Mouse (Mus musculus): Measurements from ENCODE around the gene Nme4.
A peak's percentile ranks its signal among the peaks of the same experiment; 100 is the strongest.
"Not testable (repeated sequence)": the region's sequence is repeated elsewhere in the genome, so short reads cannot be mapped to it uniquely, and the experiment has no call there.

Nme4 gene

GRCm38 (mm10) chr17:26114061-26114460 is 18.7 kb upstream of the Nme4 start:
- no peak for DNase-seq (ENCODE audit: low spot score in 2 of 2)

DNA sequence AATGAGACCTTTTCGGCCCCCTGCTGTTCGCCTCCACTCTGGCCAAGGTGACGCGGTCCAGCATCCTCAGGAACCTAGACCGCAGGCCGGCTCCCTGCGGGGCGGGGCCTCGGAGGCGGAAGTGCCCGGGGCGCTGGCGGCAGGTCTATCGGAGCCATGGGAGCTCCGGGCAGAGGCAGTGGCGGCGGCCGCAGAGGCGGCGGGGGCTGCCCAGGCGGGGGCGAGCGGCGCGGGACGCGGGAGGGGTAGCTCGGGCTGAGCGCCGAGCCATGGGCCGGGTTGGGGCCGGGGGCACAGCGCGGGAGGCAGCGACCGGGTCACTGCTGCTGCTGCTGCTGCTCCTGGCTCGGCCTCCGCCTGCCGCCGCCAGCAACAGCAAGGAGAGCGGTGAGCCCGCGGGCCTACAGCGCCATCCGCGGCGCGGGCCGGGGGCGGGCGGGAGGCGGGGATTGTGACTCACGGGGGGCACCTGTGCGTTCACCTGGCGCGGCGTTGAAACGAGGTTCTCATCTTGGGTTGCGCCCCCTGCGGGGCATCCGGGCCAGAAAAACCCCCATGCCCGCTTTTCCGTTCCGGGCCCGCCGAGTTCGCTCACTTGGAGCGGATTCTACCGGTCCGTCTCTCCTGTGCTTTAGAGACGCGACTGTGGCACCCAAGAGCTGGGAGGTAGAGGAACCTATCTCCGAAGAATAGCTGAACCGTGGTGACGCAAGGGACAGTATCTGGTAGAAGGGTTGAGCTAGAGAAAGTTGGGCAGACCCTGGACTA is 18.0 kb upstream of the Nme4 start, which contains the start of gene Tmem8:
Tmem8 (plus strand) TSS at position 119 of the 768 bp plus-strand sequence.
- peak; percentile 48 to 52 for DNase-seq (ENCODE audit: low spot score in 2 of 2)

GRCm38 (mm10) chr17:26112751-26113150 is 17.3 kb upstream of the Nme4 start:
- DNase-seq (ENCODE audit: low spot score in 2 of 2) = no peak

DNA sequence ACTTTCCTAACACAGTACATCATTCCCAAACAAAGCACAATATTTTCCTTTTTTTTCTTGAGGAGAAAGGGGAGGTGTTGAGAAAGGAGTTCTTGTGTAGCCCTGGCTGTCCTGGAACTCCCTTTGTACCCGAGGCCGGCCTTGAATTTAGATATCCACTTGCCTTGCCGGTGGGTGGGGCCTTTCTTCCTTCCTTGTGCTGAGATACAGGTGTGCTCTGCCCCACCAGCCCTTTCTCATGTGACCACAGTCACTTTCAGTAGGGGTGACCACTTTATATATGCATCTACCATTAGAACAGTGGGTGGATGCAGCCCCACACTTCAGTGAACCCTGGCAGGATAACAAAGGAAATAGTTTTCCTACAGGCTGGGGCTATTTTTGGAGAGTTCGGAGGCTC is 16.3 kb upstream of the Nme4 start:
- no peak for DNase-seq (ENCODE audit: low spot score in 2 of 2)

- DNase-seq (ENCODE audit: low spot score in 2 of 2) = no peak
Measured at GRCm38 (mm10) chr17:26111024-26111423, 15.6 kb upstream of the Nme4 start.

GRCm38 (mm10) chr17:26110156-26110555 is 14.8 kb upstream of the Nme4 start:
- DNase-seq (ENCODE audit: low spot score in 2 of 2) = no peak

DNA sequence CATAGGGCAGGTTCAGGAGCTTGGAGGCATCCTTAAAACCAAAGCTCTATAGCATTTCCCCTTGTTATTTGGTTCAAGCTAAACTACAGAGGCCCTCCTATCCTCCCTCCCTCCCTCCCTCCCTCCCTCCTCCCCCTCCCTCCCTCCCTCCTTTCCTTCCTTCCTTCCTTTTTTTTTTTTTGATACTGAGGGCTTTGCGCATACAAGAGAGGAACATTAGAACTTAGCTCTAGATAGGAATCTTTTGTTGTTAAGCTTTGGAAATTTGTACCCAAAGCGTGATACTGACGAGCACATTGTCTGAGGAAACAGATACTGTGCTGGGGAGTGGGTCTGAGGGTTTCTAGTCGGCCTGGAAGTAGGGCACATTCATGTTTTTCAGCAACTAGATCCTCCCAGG is 10.2 kb upstream of the Nme4 start:
- DNase-seq (ENCODE audit: low spot score in 2 of 2) = no peak

DNA sequence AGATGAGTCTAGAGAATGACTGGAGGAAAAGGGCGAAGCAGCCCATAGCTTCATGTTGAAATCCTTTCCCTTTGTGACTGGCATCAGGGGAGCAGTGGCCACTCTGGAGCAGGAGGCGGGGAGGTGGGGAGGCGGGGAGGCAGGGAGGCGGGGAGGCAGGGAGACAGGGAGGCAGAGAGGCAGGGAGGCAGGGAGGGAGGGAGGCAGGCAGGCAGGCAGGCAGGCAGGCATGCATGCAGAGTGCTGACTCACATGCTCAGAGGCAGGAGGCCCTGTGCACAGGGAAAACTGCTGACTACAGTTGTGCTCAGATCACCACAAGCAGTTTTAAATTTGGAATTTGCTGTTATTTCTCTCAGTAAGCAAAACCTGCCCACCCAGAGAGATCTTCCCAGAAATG is 6.1 kb upstream of the Nme4 start:
- peak in 1 of 2 experiments; percentile 41 for DNase-seq (ENCODE audit: low spot score in 2 of 2)

DNA sequence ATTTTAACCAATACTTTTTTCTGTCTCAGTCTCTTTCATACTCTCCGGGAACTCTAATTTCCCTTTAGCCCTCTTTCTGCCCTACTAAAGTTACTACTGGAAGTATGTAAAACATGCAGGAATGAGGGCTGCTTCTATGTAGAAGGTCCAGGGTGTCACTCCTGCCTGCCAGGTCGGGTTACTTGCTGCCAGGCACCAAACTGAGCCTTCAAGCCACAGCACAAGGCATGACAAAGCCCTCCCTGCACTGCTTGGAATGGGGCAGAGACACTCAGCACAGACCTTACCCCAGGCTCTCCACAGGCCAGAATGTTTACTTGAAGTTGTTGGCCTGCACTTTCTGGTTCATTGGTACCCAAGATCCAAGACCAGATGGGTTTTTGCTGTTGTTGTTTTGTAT is 4.8 kb upstream of the Nme4 start:
- no peak for DNase-seq (ENCODE audit: low spot score in 2 of 2)

DNA sequence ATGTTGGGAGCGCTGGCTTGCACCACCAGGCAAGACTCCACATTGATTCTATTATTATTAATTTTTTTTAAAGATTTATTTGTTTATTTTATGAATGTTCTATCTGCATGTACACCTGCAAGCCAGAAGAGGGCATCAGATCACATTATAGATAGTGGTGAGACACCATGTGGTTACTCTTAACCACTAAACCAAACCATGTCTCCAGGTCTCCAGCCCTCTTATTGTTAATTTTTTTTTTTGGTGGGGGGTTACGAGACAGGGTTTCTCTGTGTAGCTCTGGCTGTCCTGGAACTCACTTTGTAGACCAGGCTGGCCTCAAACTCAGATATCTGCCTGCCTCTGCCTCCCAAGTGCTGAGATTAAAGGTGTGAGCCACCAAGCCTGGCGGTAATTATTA is 3.9 kb upstream of the Nme4 start:
- DNase-seq (ENCODE audit: low spot score in 2 of 2) = not testable (repeated sequence)

DNA sequence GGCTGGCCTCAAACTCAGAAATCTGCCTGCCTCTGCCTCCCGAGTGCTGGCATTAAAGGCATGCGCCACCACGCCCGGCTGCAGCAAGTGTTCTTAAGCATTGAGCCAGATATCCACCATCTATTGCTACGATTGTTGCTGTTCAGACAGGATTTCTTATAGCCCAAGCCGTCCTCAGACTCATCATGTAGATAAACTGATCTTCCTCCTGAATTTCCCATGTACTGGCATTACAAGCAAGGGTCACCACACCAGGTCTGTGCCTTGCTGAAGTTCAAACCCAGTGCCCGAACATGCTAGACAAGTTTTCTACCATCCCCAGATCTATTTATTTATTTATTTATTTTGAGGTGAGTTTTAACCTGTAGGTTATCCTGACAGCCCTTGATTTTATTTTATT is 3.1 kb upstream of the Nme4 start:
- DNase-seq (ENCODE audit: low spot score in 2 of 2) = no peak

- DNase-seq (ENCODE audit: low spot score in 2 of 2) = no peak
Measured at GRCm38 (mm10) chr17:26094531-26095110, 781 bp downstream of the Nme4 start.

GRCm38 (mm10) chr17:26089905-26090632 is 5.3 kb downstream of the Nme4 start, which contains the start of gene Decr2:
Decr2 (minus strand) TSS chr17:26090337.
- DNase-seq (ENCODE audit: low spot score in 2 of 2) = peak; percentile 87 to 90

GRCm38 (mm10) chr17:26087059-26087564 is 8.3 kb downstream of the Nme4 start:
- no peak for DNase-seq (ENCODE audit: low spot score in 2 of 2)

GRCm38 (mm10) chr17:26080867-26081266 is 14.5 kb downstream of the Nme4 start:
- no peak for DNase-seq (ENCODE audit: low spot score in 2 of 2)

GRCm38 (mm10) chr17:26078851-26079250 is 16.6 kb downstream of the Nme4 start:
- no peak for DNase-seq (ENCODE audit: low spot score in 2 of 2)

DNA sequence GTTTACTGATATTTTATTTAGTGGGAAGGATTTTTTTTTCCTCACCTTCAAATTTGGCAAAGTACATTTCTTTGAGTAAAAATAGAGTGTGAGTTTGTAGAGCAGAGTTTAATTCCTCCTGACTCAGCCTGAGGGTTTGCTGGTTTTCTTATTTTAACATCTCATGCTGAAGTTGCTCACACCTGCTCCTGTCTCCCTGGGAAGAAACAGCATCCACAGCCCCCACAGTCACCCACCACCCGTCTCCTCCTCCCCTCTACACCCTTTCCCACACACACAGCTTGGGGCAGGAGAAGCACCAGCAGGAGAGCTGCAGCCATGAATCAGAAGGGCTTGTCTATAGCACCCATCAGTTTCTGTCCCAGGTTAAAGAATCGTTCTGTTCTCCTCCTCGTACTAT is 20.2 kb downstream of the Nme4 start:
- DNase-seq (ENCODE audit: low spot score in 2 of 2) = no peak

GRCm38 (mm10) chr17:26070136-26070535 is 25.3 kb downstream of the Nme4 start:
- DNase-seq (ENCODE audit: low spot score in 2 of 2) = no peak

DNA sequence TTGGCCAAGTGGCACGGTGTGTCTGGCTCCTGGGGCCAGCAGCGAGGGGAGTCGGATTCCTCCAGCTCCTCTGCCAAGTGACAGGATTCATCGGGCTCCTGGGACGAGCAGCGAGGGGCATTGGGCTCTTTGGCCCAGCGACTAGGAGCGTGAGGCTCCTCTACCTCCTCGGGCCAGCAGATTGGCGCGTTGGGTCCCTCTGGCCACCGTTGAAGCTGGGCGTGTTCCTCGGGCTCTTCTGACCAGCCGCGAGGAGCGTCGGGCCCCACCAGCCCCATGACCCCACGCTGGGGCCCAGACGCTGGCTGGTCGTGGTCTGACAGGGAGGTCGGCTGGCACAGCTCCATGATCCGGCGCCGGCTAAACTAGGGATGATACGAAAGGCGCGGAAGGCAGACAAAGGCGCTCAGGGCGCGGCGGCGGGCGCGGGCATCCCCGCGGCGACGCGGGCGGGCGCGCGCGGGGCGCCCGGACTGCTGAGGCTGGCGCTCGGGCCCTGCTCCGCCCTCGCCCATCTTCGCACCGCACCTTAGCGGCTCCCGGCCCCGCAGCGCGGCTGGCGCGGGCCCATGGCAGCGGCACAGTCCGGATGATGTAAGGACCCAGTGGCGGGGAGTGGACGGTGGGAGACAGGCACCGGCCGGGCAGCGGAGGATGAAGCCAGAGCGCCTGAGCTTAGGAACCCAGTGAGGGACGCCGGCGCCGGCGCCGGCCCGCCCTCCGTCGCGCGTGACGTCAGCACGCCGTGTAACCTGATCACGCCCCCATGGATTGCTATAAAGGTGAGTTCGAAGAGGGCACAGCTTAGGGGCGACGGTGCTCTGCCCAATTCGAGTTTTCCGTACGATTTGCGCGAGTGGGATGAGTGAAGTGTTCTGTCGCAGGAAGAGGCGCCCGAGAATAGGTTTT is 26.3 kb downstream of the Nme4 start, which contains the start of gene Rab11fip3:
Rab11fip3 (minus strand) TSS at position 725 of the 909 bp plus-strand sequence.
- DNase-seq (ENCODE audit: low spot score in 2 of 2) = peak; percentile 72 to 76

GRCm38 (mm10) chr17:26068024-26068830 is 27.2 kb downstream of the Nme4 start:
- peak; percentile 8 to 9 for DNase-seq (ENCODE audit: low spot score in 2 of 2)
